Mouse (Mus musculus): Measurements from ENCODE around the gene Srsf4. TPM values are rescaled to one million over a fixed set of nuclear protein-coding genes. Genes with fewer than 3 reads are reported as not detected.

Gene Srsf4
- total RNA-seq, 2 experiments from 2014 or later: 70.8 to 72.8 TPM

GRCm38 (mm10) chr4:131874567-131874966 lies 1.1 kb downstream of the Srsf4 start:
- no peak for DNase-seq (ENCODE audit: extremely low spot score in 1 of 2, low spot score in 2 of 2)
- peak overlapping the region; percentile 99; the same call in 1 of the 2 replicates for H3K27ac ChIP-seq

GRCm38 (mm10) chr4:131875242-131875641 lies 1.8 kb downstream of the Srsf4 start:
- Histone ChIP-seq H3K27ac (no peak overlapping the region), H3K4me3 (peak overlapping the region; percentile 92; the same call in 1 of the 2 replicates)
- no peak for TF ChIP-seq CTCF (IDR thresholded peaks at IDR 0.05)
- DNase-seq (ENCODE audit: extremely low spot score in 1 of 2, low spot score in 2 of 2): no peak
- intact Hi-C loops (cut with DNase I): no loop called here

More at GRCm38 (mm10) chr4:131874567-131874966, 1.1 kb downstream of the Srsf4 start:
- no peak for TF ChIP-seq CTCF (IDR thresholded peaks at IDR 0.05)
- H3K4me3 ChIP-seq: peak overlapping the region; percentile 92
- intact Hi-C loops (cut with DNase I): loop anchor here (5.0 kb wide), 1 partner anchor 388 kb away; the partner anchor contains the start of gene Gmeb1

GRCm38 (mm10) chr4:131876836-131877235 lies 3.4 kb downstream of the Srsf4 start:
- DNase-seq (ENCODE audit: extremely low spot score in 1 of 2, low spot score in 2 of 2): no peak
- no peak overlapping the region for H3K27ac ChIP-seq
- intact Hi-C loops (cut with DNase I): no loop called here
- TF ChIP-seq CTCF (IDR thresholded peaks at IDR 0.05): no peak
- no peak overlapping the region for H3K4me3 ChIP-seq

- Histone ChIP-seq H3K27ac (no peak overlapping the region), H3K4me3 (no peak overlapping the region)
- intact Hi-C loops (cut with DNase I): no loop called here
- TF ChIP-seq CTCF (IDR thresholded peaks at IDR 0.05): no peak
- no peak for DNase-seq (ENCODE audit: extremely low spot score in 1 of 2, low spot score in 2 of 2)
Measured at GRCm38 (mm10) chr4:131879692-131880091, 6.3 kb downstream of the Srsf4 start.

GRCm38 (mm10) chr4:131881306-131881705 lies 7.9 kb downstream of the Srsf4 start:
- TF ChIP-seq CTCF (IDR thresholded peaks at IDR 0.05): no peak
- intact Hi-C loops (cut with DNase I): no loop called here
- Histone ChIP-seq H3K27ac (no peak overlapping the region), H3K4me3 (no peak overlapping the region)
- no peak for DNase-seq (ENCODE audit: extremely low spot score in 1 of 2, low spot score in 2 of 2)

- Histone ChIP-seq H3K27ac (no peak overlapping the region), H3K4me3 (no peak overlapping the region)
- TF ChIP-seq CTCF (IDR thresholded peaks at IDR 0.05): no peak
- intact Hi-C loops (cut with DNase I): no loop called here
- DNase-seq (ENCODE audit: extremely low spot score in 1 of 2, low spot score in 2 of 2): no peak
Measured at GRCm38 (mm10) chr4:131883571-131883970, 10.2 kb downstream of the Srsf4 start.

- Histone ChIP-seq H3K27ac (no peak overlapping the region), H3K4me3 (no peak overlapping the region)
- TF ChIP-seq CTCF (IDR thresholded peaks at IDR 0.05): no peak
- no peak for DNase-seq (ENCODE audit: extremely low spot score in 1 of 2, low spot score in 2 of 2)
- intact Hi-C loops (cut with DNase I): no loop called here
Measured at GRCm38 (mm10) chr4:131885376-131885775, 12.0 kb downstream of the Srsf4 start.

- no peak for DNase-seq (ENCODE audit: extremely low spot score in 1 of 2, low spot score in 2 of 2)
- intact Hi-C loops (cut with DNase I): no loop called here
- Histone ChIP-seq H3K27ac (no peak overlapping the region), H3K4me3 (no peak overlapping the region)
- TF ChIP-seq CTCF (IDR thresholded peaks at IDR 0.05): no peak
Measured at GRCm38 (mm10) chr4:131888564-131888963, 15.1 kb downstream of the Srsf4 start.

- DNase-seq (ENCODE audit: extremely low spot score in 1 of 2, low spot score in 2 of 2): no peak
- Histone ChIP-seq H3K27ac (no peak overlapping the region), H3K4me3 (no peak overlapping the region)
- TF ChIP-seq CTCF (IDR thresholded peaks at IDR 0.05): no peak
- intact Hi-C loops (cut with DNase I): no loop called here
Measured at GRCm38 (mm10) chr4:131890692-131891091, 17.3 kb downstream of the Srsf4 start.

- DNase-seq (ENCODE audit: extremely low spot score in 1 of 2, low spot score in 2 of 2): no peak
- intact Hi-C loops (cut with DNase I): no loop called here
- no peak for TF ChIP-seq CTCF (IDR thresholded peaks at IDR 0.05)
- H3K4me3 ChIP-seq: no peak overlapping the region
- no peak overlapping the region for H3K27ac ChIP-seq
Measured at GRCm38 (mm10) chr4:131897109-131897508, 23.7 kb downstream of the Srsf4 start.

- intact Hi-C loops (cut with DNase I): no loop called here
- Histone ChIP-seq H3K4me3 (no peak overlapping the region), H3K27ac (no peak overlapping the region)
- no peak for TF ChIP-seq CTCF (IDR thresholded peaks at IDR 0.05)
- no peak for DNase-seq (ENCODE audit: extremely low spot score in 1 of 2, low spot score in 2 of 2)
Measured at GRCm38 (mm10) chr4:131897787-131898186, 24.4 kb downstream of the Srsf4 start.

GRCm38 (mm10) chr4:131898503-131899179 lies 25.2 kb downstream of the Srsf4 start:
- intact Hi-C loops (cut with DNase I): no loop called here
- no peak for DNase-seq (ENCODE audit: extremely low spot score in 1 of 2, low spot score in 2 of 2)
- TF ChIP-seq CTCF (IDR thresholded peaks at IDR 0.05): no peak
- Histone ChIP-seq H3K4me3 (no peak overlapping the region), H3K27ac (no peak overlapping the region)

- intact Hi-C loops (cut with DNase I): no loop called here
- TF ChIP-seq CTCF (IDR thresholded peaks at IDR 0.05): no peak
- H3K27ac ChIP-seq: no peak overlapping the region
- H3K4me3 ChIP-seq: no peak overlapping the region
- DNase-seq (ENCODE audit: extremely low spot score in 1 of 2, low spot score in 2 of 2): no peak
Measured at GRCm38 (mm10) chr4:131899180-131899554, 25.8 kb downstream of the Srsf4 start.
